Mouse (Mus musculus): ENCODE measurements around the gene Txndc11. TPM values are rescaled to one million over a fixed set of nuclear protein-coding genes. Genes with fewer than 3 reads are reported as not detected.

Gene Txndc11
- polyA plus RNA-seq, 1 experiment from 2014 or later: 35.1 TPM

GRCm38 (mm10) chr16:11090836-11091570 lies 43.4 kb downstream of the Txndc11 start:
- H3K4me2 ChIP-seq (replicated peaks; ENCODE audit: low read depth, low read length): no peak overlapping the region
- H3K27me3 ChIP-seq (ENCODE audit: control insufficient read depth, insufficient read depth, low read length): no peaks in the 10 kb centered on the region
- H3K9me3 ChIP-seq (ENCODE audit: control insufficient read depth, low read depth, low read length): no peaks in the 10 kb centered on the region
- no peak overlapping the region for H3K4me3 ChIP-seq (ENCODE audit: low read depth, low read length)
- no peak overlapping the region for H3K27ac ChIP-seq (ENCODE audit: low read length)
- peaks cover 44% of the 10 kb centered on the region for H3K36me3 ChIP-seq (ENCODE audit: control insufficient read depth, insufficient read depth, low read length)
- 82% methylated on average over 10 of the region's 10 CpGs for WGBS
- no peak overlapping the region for H3K9ac ChIP-seq (replicated peaks; ENCODE audit: low read depth, low read length)
- no peak for ATAC-seq (ENCODE audit: insufficient number of reproducible peaks, insufficient read depth, low FRiP score, low read depth)
- H3K4me1 ChIP-seq (ENCODE audit: control insufficient read depth, insufficient read depth, low read length): no peaks in the 10 kb centered on the region

GRCm38 (mm10) chr16:11086856-11087588 lies 47.4 kb downstream of the Txndc11 start:
- H3K4me1 ChIP-seq (ENCODE audit: control insufficient read depth, insufficient read depth, low read length): no peaks in the 10 kb centered on the region
- no peak overlapping the region for H3K9ac ChIP-seq (replicated peaks; ENCODE audit: low read depth, low read length)
- H3K9me3 ChIP-seq (ENCODE audit: control insufficient read depth, low read depth, low read length): no peaks in the 10 kb centered on the region
- H3K36me3 ChIP-seq (ENCODE audit: control insufficient read depth, insufficient read depth, low read length): peaks cover 68% of the 10 kb centered on the region
- no peak overlapping the region for H3K4me3 ChIP-seq (ENCODE audit: low read depth, low read length)
- ATAC-seq (ENCODE audit: insufficient number of reproducible peaks, insufficient read depth, low FRiP score, low read depth): no peak
- no peak overlapping the region for H3K4me2 ChIP-seq (replicated peaks; ENCODE audit: low read depth, low read length)
- no peaks in the 10 kb centered on the region for H3K27me3 ChIP-seq (ENCODE audit: control insufficient read depth, insufficient read depth, low read length)
- no peak overlapping the region for H3K27ac ChIP-seq (ENCODE audit: low read length)
- WGBS: 91% methylated on average over 5 of the region's 5 CpGs

- ATAC-seq (ENCODE audit: insufficient number of reproducible peaks, insufficient read depth, low FRiP score, low read depth): no peak
- Histone ChIP-seq H3K4me1 (ENCODE audit: control insufficient read depth, insufficient read depth, low read length) (no peaks in the 10 kb centered on the region), H3K9me3 (ENCODE audit: control insufficient read depth, low read depth, low read length) (no peaks in the 10 kb centered on the region), H3K27me3 (ENCODE audit: control insufficient read depth, insufficient read depth, low read length) (no peaks in the 10 kb centered on the region), H3K9ac (replicated peaks; ENCODE audit: low read depth, low read length) (no peak overlapping the region), H3K4me2 (replicated peaks; ENCODE audit: low read depth, low read length) (no peak overlapping the region), H3K27ac (ENCODE audit: low read length) (no peak overlapping the region), H3K4me3 (ENCODE audit: low read depth, low read length) (no peak overlapping the region), H3K36me3 (ENCODE audit: control insufficient read depth, insufficient read depth, low read length) (peaks cover 63% of the 10 kb centered on the region)
- 96% methylated on average over 3 of the region's 3 CpGs for WGBS
These were observed 48.2 kb downstream of the Txndc11 start for GRCm38 (mm10) chr16:11086299-11086698.

GRCm38 (mm10) chr16:11084181-11084580 lies 50.3 kb downstream of the Txndc11 start:
- no peak for ATAC-seq (ENCODE audit: insufficient number of reproducible peaks, insufficient read depth, low FRiP score, low read depth)
- WGBS: 86% methylated on average over 8 of the region's 8 CpGs
- H3K36me3 ChIP-seq (ENCODE audit: control insufficient read depth, insufficient read depth, low read length): peaks cover 54% of the 10 kb centered on the region

GRCm38 (mm10) chr16:11078216-11078869 lies 56.1 kb downstream of the Txndc11 start:
- H3K4me2 ChIP-seq (replicated peaks; ENCODE audit: low read depth, low read length): no peak overlapping the region
- peaks cover 53% of the 10 kb centered on the region for H3K36me3 ChIP-seq (ENCODE audit: control insufficient read depth, insufficient read depth, low read length)
- H3K27ac ChIP-seq (ENCODE audit: low read length): no peak overlapping the region
- no peaks in the 10 kb centered on the region for H3K27me3 ChIP-seq (ENCODE audit: control insufficient read depth, insufficient read depth, low read length)
- 73% methylated on average over 3 of the region's 3 CpGs for WGBS
- no peaks in the 10 kb centered on the region for H3K4me1 ChIP-seq (ENCODE audit: control insufficient read depth, insufficient read depth, low read length)
- no peak overlapping the region for H3K9ac ChIP-seq (replicated peaks; ENCODE audit: low read depth, low read length)
- no peak for ATAC-seq (ENCODE audit: insufficient number of reproducible peaks, insufficient read depth, low FRiP score, low read depth)
- no peaks in the 10 kb centered on the region for H3K9me3 ChIP-seq (ENCODE audit: control insufficient read depth, low read depth, low read length)
- no peak overlapping the region for H3K4me3 ChIP-seq (ENCODE audit: low read depth, low read length)

More at GRCm38 (mm10) chr16:11084181-11084580, 50.3 kb downstream of the Txndc11 start:
- Histone ChIP-seq H3K4me1 (ENCODE audit: control insufficient read depth, insufficient read depth, low read length) (no peaks in the 10 kb centered on the region), H3K4me2 (replicated peaks; ENCODE audit: low read depth, low read length) (no peak overlapping the region), H3K27me3 (ENCODE audit: control insufficient read depth, insufficient read depth, low read length) (no peaks in the 10 kb centered on the region), H3K27ac (ENCODE audit: low read length) (no peak overlapping the region), H3K4me3 (ENCODE audit: low read depth, low read length) (no peak overlapping the region), H3K9me3 (ENCODE audit: control insufficient read depth, low read depth, low read length) (no peaks in the 10 kb centered on the region), H3K9ac (replicated peaks; ENCODE audit: low read depth, low read length) (no peak overlapping the region)

GRCm38 (mm10) chr16:11077601-11078201 lies 56.7 kb downstream of the Txndc11 start:
- Histone ChIP-seq H3K4me2 (replicated peaks; ENCODE audit: low read depth, low read length) (no peak overlapping the region), H3K36me3 (ENCODE audit: control insufficient read depth, insufficient read depth, low read length) (peaks cover 53% of the 10 kb centered on the region), H3K4me1 (ENCODE audit: control insufficient read depth, insufficient read depth, low read length) (no peaks in the 10 kb centered on the region), H3K27me3 (ENCODE audit: control insufficient read depth, insufficient read depth, low read length) (no peaks in the 10 kb centered on the region), H3K9me3 (ENCODE audit: control insufficient read depth, low read depth, low read length) (no peaks in the 10 kb centered on the region), H3K9ac (replicated peaks; ENCODE audit: low read depth, low read length) (no peak overlapping the region), H3K27ac (ENCODE audit: low read length) (no peak overlapping the region), H3K4me3 (ENCODE audit: low read depth, low read length) (no peak overlapping the region)
- WGBS: 91% methylated on average over 9 of the region's 9 CpGs
- ATAC-seq (ENCODE audit: insufficient number of reproducible peaks, insufficient read depth, low FRiP score, low read depth): no peak

- Histone ChIP-seq H3K36me3 (ENCODE audit: control insufficient read depth, insufficient read depth, low read length) (peaks cover 48% of the 10 kb centered on the region), H3K9ac (replicated peaks; ENCODE audit: low read depth, low read length) (no peak overlapping the region), H3K4me1 (ENCODE audit: control insufficient read depth, insufficient read depth, low read length) (peaks cover 19% of the 10 kb centered on the region), H3K4me3 (ENCODE audit: low read depth, low read length) (no peak overlapping the region), H3K4me2 (replicated peaks; ENCODE audit: low read depth, low read length) (no peak overlapping the region), H3K27ac (ENCODE audit: low read length) (no peak overlapping the region), H3K27me3 (ENCODE audit: control insufficient read depth, insufficient read depth, low read length) (no peaks in the 10 kb centered on the region), H3K9me3 (ENCODE audit: control insufficient read depth, low read depth, low read length) (no peaks in the 10 kb centered on the region)
- WGBS: 77% methylated on average over 6 of the region's 6 CpGs
- no peak for ATAC-seq (ENCODE audit: insufficient number of reproducible peaks, insufficient read depth, low FRiP score, low read depth)
These were observed 61.4 kb downstream of the Txndc11 start for GRCm38 (mm10) chr16:11073060-11073459.

GRCm38 (mm10) chr16:11072454-11072853 lies 62.0 kb downstream of the Txndc11 start:
- Histone ChIP-seq H3K9me3 (ENCODE audit: control insufficient read depth, low read depth, low read length) (no peaks in the 10 kb centered on the region), H3K27ac (ENCODE audit: low read length) (no peak overlapping the region), H3K36me3 (ENCODE audit: control insufficient read depth, insufficient read depth, low read length) (peaks cover 48% of the 10 kb centered on the region), H3K4me1 (ENCODE audit: control insufficient read depth, insufficient read depth, low read length) (peaks cover 25% of the 10 kb centered on the region), H3K9ac (replicated peaks; ENCODE audit: low read depth, low read length) (no peak overlapping the region), H3K4me3 (ENCODE audit: low read depth, low read length) (no peak overlapping the region), H3K27me3 (ENCODE audit: control insufficient read depth, insufficient read depth, low read length) (no peaks in the 10 kb centered on the region), H3K4me2 (replicated peaks; ENCODE audit: low read depth, low read length) (no peak overlapping the region)
- ATAC-seq (ENCODE audit: insufficient number of reproducible peaks, insufficient read depth, low FRiP score, low read depth): no peak
- 80% methylated on average over 8 of the region's 8 CpGs for WGBS
